Mouse (Mus musculus): Measurements from ENCODE around the gene Cdh20.

Gene Cdh20

DNA sequence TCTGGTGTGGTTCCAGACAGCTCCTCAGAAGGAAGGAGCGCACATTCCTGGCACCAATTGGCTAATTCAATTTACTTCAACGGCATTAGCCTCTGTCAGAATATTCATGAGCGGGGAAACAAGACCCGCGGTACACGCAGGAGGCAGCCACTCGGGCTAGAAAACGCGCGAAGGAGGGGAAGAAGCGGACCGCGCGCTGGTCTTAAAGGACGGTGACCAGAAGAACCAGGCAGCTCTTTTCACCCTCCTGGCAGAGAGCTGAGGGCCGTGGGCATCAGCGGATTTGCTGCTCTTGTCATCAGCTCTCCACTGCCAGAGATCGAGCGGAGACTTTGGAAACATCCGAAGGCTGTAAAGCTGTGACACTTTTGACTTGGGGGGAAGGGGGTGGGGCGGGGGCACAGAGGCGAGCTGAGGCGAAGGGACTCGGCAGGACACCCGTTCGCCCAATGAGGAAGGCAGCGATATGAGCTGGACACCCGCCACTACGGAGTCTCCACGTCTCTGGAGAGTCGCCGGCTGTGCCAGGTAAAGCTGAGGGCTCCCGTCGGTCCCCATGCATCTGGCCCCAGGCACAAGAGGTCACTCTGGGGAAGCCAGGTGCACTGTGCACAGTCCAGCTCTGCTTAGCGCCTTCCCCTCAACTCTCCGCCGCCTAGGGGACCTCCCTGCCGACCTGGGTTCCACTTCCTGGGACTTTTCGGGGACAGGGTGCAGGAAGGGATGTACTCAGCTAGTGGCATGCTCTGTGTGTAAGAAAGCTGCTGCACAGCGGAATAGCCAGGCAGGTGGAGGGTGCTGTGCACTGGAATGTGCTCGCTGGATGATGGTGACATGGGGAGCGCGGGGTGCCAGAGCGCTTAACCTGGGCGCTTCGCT lies at the start of gene Cdh20:
TSS of gene Cdh20 (plus strand) at position 159 of the 879 bp plus-strand sequence.
- DNase-seq (ENCODE audit: low spot score): no peak

DNA sequence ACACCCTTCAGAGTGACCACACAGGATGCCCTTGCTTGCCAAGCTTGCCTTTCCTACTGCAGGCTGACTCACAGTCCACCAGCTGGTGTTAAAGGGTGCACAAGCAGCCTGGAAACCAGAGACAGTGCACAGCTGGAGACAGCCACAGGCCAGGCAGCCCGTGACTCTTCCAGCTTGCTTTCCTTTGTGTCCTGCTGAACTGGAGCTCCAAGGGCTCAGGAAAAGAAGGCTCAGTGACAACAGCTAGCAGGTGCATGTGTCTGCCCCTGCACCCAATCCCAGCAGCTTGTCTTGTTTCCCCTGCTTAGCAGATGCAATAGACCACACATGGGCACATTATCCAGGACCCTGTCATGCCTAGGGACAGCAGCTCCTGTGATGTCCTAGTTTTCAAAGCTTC lies 21.5 kb upstream of the Cdh20 start:
- no peak for DNase-seq (ENCODE audit: low spot score)

DNA sequence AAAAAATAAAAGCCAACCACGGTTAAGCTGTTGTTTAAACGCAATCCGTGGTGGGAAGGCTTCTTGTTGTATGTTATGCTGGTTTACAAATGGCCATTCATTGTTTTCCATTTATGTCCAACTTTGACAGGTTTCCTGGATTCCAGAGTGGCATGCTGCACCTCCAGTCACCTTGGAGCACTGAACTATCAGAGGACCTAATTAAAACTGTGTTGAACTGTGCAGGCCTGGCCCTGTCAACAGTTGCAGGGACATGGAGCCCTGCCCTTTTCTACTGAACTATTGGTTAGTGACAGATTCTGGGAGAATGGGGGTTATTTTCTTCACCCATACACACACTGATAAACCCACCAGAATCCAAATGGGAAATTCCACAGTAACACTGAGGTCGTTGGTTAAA lies 20.9 kb upstream of the Cdh20 start:
- no peak for DNase-seq (ENCODE audit: low spot score)

DNA sequence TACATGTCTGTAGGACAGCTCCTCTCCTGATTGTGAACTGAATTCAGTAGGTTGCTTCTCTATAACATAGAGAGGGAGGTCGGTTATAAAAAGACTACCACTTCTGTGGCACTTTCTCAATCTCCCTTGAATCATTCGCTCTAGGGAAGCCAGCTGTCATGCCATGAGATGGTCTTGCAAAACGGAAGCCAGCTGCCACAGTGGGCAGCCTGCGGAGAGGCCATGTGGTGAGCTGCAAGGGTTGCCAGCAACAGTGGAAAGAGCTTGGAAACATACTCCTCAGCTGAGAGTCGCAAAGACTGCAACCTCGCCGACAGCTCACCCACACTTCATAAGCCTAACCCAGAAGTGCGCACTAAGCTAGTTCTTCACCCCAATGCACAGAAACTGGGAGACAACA lies 13.8 kb upstream of the Cdh20 start:
- DNase-seq (ENCODE audit: low spot score): no peak

DNA sequence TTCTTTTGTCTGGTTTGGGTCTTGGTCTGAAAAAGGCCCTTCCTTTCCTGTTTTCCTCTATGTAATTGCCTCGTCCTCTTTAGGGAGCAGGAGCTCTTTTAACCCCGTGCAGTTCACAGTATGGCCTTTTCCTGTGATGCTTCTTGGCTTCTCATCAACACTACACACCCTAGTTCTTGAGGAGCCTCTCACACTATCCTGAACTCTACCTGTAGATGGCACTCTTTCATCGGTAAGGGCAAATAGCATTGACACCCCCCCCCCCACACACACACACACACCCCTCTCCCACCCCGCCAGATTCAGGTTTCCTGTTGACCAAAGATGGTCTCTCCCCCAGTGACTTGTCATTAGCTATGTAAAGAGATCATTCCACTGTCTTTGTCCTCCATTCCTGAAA lies 12.4 kb upstream of the Cdh20 start:
- DNase-seq (ENCODE audit: low spot score): no peak

DNA sequence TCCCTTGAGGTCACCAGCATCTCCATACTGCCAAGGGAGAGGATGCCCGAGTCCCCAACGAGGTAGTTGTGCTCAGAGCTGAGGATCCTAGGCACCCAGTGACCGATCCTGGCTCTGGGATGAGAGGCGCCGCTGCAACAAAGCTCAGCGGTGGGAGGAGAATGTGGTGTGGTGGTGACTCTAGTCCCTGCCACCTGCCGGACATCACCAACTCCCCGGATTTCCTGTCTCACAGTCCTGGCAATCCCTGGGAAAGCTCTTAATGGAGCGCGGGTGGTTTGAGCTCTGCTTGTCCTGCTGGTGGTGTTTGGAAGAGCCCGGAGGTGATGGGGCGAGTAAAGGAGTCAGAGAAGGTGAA lies 900 bp downstream of the Cdh20 start:
- DNase-seq (ENCODE audit: low spot score): no peak

DNA sequence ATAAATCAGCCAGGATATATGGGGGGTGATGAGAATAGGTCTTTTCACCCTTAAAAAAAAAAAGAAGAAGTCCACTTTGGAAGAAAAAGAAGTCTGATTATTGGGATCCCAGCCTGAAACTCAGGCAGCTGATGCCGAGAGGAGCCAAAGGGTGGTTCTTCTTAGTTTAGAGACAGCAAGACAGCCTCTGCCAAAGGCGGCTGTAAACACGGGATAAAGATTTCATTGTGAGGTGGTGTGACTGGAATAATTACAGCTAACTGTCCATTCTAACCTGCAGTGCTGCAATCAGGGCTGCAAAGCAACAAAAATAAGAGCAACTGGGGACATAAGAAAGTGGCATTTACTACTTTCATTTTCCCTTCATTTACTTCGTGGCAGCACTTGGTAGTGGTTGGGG lies 3.6 kb downstream of the Cdh20 start:
- DNase-seq (ENCODE audit: low spot score): no peak

DNA sequence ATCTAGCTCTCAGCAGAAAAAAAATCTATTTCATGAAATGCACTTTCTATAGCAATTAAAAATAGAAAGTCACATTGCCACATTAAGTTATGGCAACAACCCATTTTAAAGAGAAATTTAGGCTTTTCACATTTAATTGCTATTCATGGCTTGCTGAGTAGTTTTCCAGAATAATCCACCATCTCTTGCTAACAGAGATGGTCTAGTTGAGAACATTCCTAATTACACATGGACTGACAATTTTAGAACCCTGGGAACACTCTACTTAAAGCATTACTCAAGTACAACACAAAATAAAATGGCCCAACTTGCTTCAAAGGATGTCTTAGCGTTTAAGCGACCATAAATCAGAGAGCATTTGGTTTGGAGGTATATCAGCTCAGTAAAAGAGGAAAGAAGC lies 4.9 kb downstream of the Cdh20 start:
- no peak for DNase-seq (ENCODE audit: low spot score)

DNA sequence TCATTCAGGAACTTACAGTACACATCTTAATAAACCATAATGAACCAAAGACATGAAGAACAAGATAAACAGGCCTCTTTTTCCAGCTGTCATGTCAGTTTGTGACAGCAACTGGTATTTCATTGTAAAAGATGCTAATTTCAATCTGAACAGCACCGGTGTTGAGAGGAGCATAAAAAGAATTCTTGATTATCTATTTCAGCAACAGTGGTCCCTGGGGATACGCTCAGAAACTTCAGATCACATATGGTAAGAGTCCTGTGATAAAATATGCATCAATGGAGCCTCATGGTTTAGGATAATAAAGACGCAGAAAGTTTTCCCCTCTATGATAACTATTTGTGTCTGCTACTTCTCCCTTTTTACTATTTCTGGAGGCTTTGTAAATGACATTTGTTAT lies 25.2 kb downstream of the Cdh20 start:
- DNase-seq (ENCODE audit: low spot score): no peak

DNA sequence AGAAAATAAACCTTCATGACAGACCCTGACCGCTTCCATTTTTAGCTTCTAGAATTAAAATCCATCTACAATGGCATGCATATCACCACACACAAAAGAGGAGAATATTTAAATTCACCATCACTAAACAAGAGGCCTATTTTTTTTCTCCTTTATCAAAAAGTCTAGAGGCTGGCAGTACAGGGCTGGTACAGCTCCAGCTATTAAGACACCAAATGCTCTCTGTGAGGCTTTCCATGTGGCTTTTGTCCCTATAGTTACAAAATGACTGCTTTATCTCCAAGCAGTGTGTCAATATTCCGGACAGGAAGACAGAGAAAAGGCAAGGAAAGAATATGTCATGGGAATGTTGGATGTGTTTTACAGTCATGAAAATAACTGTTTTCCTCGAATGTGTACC lies 27.8 kb downstream of the Cdh20 start:
- DNase-seq (ENCODE audit: low spot score): no peak

DNA sequence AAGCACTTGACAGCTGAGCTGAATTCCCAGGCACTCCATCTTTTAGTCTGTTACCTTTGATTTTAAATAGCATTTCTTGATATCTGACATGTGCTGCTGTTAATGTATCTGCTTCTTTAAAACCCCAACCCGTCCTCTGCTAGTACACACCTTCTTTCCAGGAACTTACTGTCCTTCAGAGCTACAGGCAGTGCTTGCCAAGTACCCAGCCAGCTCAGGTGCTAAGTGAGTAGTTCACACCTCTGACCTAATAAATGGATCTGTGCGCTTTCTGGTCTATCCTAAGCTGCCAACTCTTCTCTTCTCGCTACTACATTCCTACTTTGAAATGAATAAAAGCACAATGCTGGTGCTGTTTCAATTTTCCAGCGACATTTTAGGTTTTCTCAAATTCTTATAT lies 28.8 kb downstream of the Cdh20 start:
- no peak for DNase-seq (ENCODE audit: low spot score)

DNA sequence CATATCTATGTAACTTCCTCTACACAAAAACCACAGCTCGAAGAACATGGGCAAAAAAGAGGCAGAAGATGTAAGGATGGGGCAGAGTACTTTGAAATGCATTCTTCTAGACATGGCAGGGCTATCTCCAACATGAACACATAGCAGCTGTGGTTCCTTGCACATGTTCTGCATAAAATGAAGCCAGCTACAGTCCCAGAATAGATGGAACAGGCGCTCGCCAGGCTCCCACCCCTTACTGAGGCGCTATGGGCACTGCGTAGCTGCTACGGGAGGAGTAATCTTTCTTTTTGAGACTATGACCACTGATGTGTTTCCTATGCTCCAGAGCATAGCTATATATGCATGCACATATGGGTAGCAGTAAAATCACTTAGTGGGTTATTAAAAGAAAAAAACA lies 36.4 kb downstream of the Cdh20 start:
- no peak for DNase-seq (ENCODE audit: low spot score)

DNA sequence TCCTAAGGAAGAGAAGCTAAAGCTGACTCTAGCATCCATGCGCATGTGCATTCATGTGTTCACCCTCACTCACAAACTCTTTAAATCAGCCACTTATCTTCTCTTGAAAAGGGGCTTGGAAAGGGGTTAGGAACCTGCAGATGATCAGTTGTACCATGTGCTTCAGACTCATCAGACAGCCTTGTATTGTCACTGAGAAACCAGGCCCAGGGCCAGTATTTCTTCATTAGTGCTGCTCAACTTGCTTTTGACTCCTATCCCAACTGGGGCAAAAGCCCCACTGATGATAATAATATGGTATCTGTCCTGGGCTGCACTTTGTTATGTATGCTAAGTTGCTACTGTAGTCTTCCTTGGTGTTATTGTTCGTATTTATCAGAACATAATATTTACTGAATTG lies 38.9 kb downstream of the Cdh20 start:
- no peak for DNase-seq (ENCODE audit: low spot score)

DNA sequence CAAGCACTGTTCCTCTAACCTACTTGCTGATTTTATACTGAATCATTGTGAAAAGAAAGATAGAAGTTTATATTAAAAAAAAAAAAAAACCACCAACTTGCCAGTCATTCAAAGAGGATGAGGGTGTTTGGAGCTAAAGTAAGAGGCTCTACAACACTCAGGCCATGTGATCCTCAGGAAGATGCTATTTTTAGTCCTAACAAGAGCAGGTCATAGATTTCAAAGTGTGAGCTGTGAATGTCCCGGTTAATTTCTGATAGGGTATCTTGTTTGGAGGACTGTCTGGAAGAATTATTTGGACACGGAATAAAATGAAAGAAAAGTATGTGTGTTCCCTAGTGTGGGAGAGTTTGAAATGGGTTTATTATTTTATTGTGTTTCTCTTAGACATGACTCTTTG lies 49.2 kb downstream of the Cdh20 start:
- DNase-seq (ENCODE audit: low spot score): no peak

DNA sequence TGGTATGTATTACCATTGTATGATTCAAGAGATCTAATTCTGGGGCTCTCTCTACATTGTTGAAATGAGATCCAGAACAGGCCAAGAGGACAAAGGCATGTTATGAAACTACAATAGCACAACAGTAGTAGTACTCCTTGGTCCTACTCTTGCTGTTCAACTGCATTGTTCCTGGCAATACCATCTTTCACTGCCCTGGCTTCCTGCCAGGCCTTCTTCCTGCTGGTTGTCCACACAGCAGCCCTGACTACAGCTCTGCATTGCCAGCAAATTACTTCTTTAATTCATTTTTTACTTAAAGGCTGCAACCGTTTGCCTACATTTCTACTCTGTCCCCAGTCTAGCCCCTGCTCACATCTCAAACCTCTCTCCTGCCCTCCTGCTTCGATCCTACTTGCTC lies 59.8 kb downstream of the Cdh20 start:
- no peak for DNase-seq (ENCODE audit: low spot score)

DNA sequence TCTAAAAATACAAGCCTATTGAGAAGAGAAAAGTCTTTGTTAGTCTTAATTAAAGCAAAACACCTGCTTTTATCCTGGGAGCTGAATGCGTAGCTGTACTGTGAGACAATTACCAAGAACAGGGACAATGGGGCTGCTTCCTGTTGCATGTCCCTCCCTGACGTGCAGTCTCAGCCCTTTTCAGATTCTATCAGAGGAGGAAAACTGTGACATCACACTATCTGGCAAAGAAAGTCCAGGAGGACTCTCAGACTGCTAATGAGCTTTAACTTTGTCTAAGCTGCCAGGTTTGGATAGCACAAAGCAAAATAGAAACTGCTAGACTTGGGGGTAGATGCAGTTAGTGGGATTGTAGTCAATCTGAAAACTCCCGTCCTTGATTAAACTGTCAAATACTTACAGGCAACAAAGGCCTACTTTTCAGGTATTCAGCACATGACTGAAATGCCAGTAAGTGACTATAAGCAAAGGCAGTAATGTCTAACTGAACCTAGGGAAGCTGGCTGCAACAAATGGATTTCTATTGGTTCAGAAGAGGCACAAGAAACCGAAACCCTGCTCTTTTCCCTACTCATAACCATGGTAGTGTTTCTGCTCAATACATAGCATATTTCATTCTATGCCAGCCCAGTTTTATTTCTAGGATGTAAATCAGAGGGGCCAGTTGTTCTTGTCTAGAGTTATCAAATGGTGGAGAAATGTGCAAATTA lies 70.0 kb downstream of the Cdh20 start:
- no peak for DNase-seq (ENCODE audit: low spot score)

DNA sequence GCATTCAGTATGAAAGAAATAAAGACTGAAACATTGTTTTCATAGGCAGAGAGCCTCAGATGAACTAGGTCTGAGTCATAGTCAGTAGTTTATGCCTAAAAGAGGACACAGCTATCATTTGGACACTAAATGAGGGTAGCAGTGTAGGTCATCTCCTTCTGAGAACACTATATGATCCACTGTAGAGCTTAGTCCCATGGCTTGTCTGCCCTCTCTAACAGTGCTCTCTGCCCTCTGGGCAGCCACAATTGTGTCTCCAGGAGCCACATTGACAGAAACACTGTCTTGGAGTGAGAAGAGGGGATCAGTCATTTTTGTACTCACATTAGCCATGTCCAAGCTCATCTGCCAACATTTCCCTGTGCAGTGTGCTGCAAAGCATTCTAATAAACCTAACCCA lies 70.7 kb downstream of the Cdh20 start:
- no peak for DNase-seq (ENCODE audit: low spot score)

DNA sequence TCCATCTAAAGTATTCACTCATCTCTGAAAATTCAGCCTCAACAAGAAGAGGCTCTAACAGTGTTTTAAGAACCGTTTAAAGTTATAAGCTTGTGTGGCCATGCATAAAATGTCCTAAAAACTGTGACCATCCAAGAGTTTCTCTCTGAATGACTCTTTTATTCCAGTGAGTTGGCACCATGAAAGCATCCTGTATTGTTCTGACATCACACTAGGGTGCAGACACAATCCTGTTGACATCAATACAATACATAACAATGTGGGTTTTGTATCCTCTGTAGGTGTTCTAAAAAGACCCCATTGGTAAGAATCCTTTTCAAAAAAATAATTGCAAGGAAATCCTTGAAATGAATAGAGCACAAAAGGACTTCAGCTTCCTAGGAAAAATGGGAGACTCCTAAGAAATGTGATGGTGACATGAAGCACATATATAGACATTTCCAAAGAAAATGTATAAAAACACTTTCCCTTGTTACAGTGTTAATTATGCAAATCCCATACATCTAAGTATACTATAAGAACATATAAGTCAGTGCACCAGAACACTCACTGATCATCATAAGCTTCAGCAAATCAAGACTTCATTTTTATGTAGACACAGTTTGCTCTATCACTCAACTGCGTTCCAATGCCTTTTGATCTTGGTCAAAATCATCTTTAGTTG lies 80.1 kb downstream of the Cdh20 start:
- DNase-seq (ENCODE audit: low spot score): no peak

DNA sequence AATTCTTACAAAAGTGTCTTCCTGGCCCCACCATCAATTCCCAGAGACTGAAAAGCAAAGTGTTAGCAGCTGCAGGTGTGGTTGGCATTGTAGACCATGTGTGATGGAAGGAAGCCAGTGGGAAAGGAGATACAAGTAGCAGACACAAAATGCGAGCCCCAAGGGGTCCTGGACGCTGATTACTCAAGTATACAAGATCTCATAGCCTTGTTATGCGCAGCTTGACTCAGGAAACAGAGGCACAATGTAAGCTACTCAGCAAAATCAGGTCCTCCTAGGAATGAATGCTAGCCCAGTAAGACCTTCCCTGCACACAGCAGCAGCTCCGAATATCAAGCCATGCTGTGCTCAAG lies 80.6 kb downstream of the Cdh20 start:
- no peak for DNase-seq (ENCODE audit: low spot score)

DNA sequence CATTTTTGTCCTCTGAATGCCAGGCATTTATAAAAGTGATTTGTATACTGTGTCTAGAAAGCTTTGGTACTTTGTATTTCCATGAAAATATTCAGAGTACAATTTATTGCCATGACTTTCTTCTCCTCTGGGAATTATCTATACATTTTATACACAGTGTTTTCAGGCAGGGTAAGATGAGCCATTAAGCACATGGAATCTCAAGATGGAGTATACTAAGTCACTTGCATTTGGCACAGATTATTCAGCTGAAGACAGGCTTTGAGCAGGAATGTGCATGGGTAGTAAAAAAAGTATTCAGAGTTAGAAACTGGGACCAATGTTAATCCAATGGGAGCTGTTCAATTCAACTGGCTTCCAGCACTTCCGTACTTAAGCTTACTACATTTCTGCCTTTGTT lies 109.1 kb downstream of the Cdh20 start:
- no peak for DNase-seq (ENCODE audit: low spot score)

DNA sequence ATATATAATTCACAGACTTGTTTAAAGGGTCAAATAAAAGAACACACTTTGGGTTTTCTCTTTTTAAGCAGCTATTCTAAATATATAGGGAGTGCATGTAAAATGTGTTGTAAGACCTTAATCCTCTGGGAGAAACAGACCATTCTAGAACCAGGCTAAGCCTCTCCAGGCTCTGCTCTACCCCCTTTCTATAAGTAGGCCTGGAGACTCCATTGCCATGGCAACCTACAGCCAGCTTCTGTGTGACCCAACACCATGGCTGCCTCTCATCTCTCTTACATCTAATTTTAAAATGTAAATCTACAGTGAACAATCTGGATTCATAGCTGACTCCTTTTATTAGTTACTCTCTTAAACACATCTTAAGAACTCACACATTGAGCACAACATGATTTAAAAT lies 133.5 kb downstream of the Cdh20 start:
- no peak for DNase-seq (ENCODE audit: low spot score)

DNA sequence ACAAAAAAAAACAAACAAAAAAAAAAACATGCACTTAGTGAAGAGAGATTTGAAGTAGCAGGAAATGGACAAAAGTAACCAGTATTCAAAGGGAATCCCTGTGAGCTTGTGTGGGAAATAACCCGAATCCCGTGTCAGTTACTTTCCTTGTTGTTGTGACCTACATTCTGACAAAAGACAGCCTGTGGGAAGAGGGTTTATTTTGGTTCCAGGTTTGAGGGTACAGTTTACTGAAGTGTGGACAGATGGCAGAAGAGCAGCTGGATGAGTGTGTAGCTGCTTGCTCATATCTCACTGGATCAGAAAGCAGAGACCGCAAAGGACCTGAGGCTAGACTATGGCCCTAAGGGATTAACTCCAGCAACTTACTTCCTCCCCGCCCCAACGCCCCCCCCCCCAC lies 135.1 kb downstream of the Cdh20 start:
- DNase-seq (ENCODE audit: low spot score): no peak

DNA sequence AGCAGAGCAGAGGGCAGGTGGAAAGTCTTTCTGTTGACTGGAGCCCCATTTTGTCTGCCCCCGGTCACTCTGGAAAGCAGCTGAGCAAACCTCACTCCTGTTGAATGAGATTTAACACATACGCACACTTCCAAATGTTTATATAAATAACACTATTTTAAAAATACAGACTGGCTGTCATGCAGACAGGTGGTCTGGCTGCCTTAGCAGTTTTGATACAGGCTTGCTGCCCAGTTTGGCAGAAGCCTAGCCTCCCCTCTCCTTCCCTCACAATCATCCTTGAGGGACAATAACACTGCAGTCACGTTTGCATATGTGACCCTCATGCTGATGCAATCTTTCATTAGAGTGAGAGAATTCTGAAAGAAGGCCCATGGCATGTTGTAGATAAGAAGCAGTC lies 144.1 kb downstream of the Cdh20 start:
- no peak for DNase-seq (ENCODE audit: low spot score)
